Mouse (Mus musculus): ENCODE data around the gene Pnliprp2. TPM values are rescaled to one million over a fixed set of nuclear protein-coding genes. Genes with fewer than 3 reads are reported as not detected.
A peak's percentile ranks its signal among the peaks of the same experiment; 100 is the strongest.

Pnliprp2 gene
- polyA plus RNA-seq, 1 experiment from 2014 or later: 0.48 TPM

DNA sequence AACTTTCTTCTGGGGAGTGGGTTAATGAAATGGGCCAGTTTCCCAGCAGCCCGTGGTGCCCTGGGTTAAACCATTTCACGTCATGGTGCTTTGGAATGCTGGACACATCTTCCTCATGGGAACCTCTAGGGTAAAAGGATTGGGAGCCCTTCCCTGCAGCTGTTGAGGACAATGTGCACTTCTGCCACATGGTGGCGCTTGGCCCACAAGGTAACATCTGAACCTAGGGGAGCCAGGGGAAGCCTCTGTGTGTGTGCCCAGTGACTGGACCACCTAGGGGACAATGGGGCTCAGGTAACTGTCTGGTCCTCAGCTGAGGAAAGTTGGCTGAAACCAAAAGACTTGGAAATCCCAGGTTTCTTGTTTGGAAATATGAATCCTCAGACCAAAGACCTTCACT is 46.8 kb downstream of the Pnliprp2 start:
- Histone ChIP-seq H3K27me3 (no peaks in the 10 kb centered on the region), H3K4me2 (replicated peaks) (no peak overlapping the region), H3K9ac (replicated peaks) (no peak overlapping the region), H3K4me3 (no peak overlapping the region), H3K9me3 (no peaks in the 10 kb centered on the region), H3K36me3 (peaks cover 7% of the 10 kb centered on the region; the same call in 1 of the 2 replicates), H3K27ac (replicated peaks) (no peak overlapping the region), H3K4me1 (no peaks in the 10 kb centered on the region)
- WGBS: 3% methylated on average over 3 of the region's 3 CpGs
- peak; percentile 61; the same call in 1 of the 2 replicates for ATAC-seq (replicated peaks)

DNA sequence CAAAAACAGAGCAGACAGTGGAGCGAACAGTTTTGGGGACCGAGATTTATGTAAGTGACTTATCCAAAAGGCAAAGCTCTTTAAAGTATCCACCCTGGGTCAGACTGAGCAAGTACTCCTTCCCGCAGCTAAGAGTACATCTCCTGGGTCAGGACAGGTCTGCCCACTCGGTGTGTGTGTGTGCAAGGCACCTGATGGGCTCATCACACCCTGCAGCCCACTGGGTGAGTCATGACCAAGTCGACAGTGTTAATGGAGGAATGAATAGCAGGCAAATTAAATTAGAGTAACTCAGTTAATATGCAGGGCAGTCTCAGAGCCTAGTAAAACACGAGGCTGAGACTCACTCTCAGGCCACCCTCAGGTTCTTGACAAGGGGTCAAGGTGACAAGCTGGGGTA is 49.3 kb downstream of the Pnliprp2 start:
- 84% methylated on average over 6 of the region's 6 CpGs for WGBS
- H3K4me2 ChIP-seq (replicated peaks): no peak overlapping the region
- no peaks in the 10 kb centered on the region for H3K9me3 ChIP-seq
- H3K4me1 ChIP-seq: no peaks in the 10 kb centered on the region
- ATAC-seq (replicated peaks): no peak
- H3K9ac ChIP-seq (replicated peaks): no peak overlapping the region
- peaks cover under 1% of the 10 kb centered on the region; the same call in 1 of the 2 replicates for H3K36me3 ChIP-seq
- H3K27ac ChIP-seq (replicated peaks): no peak overlapping the region
- no peaks in the 10 kb centered on the region for H3K27me3 ChIP-seq
- H3K4me3 ChIP-seq: no peak overlapping the region

DNA sequence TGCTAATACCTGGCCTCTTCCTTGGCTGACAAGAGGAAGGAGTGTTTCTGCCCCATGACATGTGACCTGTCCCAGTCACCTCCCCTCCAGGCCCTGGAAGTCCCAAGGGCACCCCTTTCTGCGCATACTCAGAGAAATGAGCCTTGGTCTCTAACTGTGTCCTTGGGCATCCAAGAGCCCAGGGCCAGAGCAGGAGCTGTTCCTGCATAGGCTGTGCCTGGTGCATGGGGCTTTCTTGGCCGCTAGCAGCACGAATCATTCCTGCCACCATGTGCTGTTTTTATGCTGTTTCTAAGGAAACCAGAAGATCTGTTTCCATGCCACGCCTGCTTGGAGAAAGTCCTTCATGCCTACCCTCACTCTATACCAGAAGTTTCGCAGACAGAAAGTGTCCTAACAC is 51.0 kb downstream of the Pnliprp2 start:
- no peak overlapping the region for H3K9ac ChIP-seq (replicated peaks)
- 78% methylated on average over 5 of the region's 5 CpGs for WGBS
- H3K9me3 ChIP-seq: no peaks in the 10 kb centered on the region
- H3K27me3 ChIP-seq: no peaks in the 10 kb centered on the region
- no peaks in the 10 kb centered on the region for H3K36me3 ChIP-seq
- no peak for ATAC-seq (replicated peaks)
- no peak overlapping the region for H3K4me3 ChIP-seq
- H3K4me1 ChIP-seq: no peaks in the 10 kb centered on the region
- no peak overlapping the region for H3K27ac ChIP-seq (replicated peaks)
- H3K4me2 ChIP-seq (replicated peaks): no peak overlapping the region

DNA sequence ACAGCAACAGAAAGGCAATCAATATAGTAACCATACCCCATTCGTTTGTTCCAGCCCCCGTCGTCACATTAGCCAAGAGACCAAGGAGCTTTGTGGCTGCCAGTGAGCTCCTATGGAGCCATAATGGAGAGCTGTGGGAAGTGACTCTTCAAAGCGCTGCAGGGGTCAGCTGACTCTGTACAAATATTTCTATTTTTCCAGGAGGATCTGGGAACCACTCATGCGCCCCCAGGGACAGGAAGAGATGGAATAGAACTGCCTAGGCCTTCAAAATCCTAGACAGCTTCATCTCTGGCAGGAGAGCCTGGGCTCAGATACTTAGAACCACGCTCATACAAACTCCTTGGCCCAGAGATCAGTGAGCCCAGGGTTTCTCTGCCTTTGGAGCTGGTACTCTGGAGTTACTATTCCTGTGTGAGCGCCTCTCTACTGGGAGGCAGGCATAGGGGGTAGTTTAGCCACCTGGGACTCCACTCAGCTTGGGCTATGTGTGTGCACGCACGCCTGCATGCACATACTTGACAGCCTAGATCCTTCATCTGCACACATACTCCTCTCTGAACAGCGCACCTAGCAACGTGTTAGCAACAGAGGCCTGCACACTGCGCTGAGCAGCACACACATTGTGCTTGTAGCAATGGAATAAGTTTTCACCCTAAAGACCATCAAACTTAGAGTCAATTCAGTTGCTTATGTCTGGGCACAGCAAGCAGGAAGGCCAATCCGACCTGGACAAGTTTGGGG is 55.8 kb downstream of the Pnliprp2 start:
- H3K4me2 ChIP-seq (replicated peaks): no peak overlapping the region
- no peaks in the 10 kb centered on the region for H3K9me3 ChIP-seq
- no peak overlapping the region for H3K4me3 ChIP-seq
- no peaks in the 10 kb centered on the region for H3K36me3 ChIP-seq
- WGBS: 85% methylated on average over 13 of the region's 13 CpGs
- no peak overlapping the region for H3K27ac ChIP-seq (replicated peaks)
- no peak for ATAC-seq (replicated peaks)
- no peak overlapping the region for H3K9ac ChIP-seq (replicated peaks)
- no peaks in the 10 kb centered on the region for H3K4me1 ChIP-seq
- no peaks in the 10 kb centered on the region for H3K27me3 ChIP-seq

DNA sequence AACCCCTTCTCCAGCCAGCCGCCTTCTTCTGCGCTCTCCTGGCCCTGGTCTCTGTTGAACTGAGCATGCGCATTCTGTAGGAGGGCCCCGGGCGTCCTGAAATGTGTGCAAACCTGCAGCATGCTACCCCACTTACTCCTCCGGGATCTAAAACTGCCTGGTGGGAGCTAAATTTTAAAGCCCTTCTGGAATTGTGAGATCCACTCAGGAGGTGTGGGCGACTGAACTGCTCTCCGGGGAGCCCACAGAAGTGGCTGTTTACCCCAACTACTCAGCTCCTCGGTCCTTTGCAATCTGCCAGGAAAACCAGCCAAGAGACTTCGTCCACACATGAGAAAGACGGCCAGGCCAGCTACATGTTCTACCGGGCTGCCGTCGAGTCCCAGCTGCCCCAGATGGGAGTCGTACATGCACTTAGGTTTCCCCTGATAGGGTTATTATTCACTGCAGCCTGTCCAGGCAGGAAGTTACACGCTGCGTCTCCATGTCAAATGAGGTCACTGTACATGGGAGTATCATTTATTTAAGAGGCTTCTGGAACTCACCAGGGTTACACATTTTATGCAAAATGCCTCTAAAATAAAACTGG is 57.0 kb downstream of the Pnliprp2 start:
- Histone ChIP-seq H3K27ac (replicated peaks) (no peak overlapping the region), H3K9me3 (no peaks in the 10 kb centered on the region), H3K9ac (replicated peaks) (no peak overlapping the region), H3K36me3 (no peaks in the 10 kb centered on the region), H3K4me1 (no peaks in the 10 kb centered on the region), H3K4me2 (replicated peaks) (no peak overlapping the region), H3K4me3 (no peak overlapping the region), H3K27me3 (no peaks in the 10 kb centered on the region)
- no peak for ATAC-seq (replicated peaks)
- WGBS: 84% methylated on average over 17 of the region's 17 CpGs

DNA sequence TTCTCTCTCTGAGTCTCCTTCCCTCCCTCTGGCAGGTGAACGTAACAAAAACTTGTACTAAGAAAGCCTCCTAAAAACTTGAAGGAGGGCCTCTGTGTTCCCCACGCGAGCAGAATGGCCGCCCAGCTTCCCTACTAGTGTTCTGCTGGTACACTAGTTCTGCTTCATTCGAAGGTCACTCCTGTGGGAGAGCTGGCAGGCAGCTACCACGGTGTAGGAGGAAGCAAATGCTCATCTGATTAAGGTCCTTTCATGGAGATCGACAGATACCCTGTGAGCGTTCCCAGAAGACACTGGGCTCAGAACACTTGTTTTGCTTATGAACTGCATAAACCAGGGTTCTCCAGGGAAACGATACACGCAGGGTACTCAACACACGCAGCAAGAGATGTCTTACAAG is 57.9 kb downstream of the Pnliprp2 start:
- Histone ChIP-seq H3K9me3 (no peaks in the 10 kb centered on the region), H3K27me3 (no peaks in the 10 kb centered on the region), H3K4me1 (no peaks in the 10 kb centered on the region), H3K4me2 (replicated peaks) (no peak overlapping the region), H3K4me3 (no peak overlapping the region), H3K9ac (replicated peaks) (no peak overlapping the region), H3K36me3 (no peaks in the 10 kb centered on the region), H3K27ac (replicated peaks) (no peak overlapping the region)
- no peak for ATAC-seq (replicated peaks)
- WGBS: 87% methylated on average over 11 of the region's 11 CpGs

DNA sequence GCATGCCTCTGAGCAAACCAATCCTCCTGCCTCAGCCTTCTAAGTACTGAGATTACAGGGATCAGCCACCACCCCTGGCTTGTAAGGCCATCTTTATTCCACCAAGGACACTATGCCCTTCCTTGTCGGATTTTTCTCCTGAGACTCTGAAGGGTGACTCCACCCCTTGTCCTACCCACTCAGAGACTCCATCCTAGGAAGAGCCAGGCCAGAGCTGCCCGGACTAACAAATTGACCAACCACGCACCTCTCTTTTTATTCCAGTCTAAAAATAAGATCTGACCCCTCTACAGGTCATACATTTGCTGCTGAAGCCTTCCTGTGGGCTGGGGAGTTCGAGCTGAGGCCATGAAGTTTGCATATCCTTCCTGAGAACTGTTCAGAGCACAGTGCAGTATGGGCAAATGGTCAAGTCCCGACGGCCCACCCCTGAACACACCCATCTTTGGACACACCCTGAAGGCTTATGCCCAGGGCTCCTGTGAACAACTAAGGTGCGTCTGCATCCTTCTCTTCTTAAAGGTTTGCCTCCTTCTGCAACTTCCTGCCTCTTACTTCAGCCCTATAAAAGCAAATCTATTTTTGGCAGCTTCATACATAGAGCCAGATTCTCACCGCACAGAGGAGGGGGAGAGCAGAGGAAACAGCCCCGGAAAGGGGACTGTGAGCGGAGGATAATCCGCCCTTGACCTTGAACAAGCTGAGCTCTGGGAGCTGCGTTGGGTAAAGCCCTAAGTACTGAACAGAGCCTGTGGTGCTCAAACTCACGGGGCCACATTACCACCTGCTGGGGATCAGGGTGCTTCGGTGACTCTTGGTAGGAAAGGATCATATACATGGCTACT is 59.3 kb downstream of the Pnliprp2 start:
- H3K27me3 ChIP-seq: no peaks in the 10 kb centered on the region
- WGBS: 84% methylated on average over 14 of the region's 14 CpGs
- no peak overlapping the region for H3K27ac ChIP-seq (replicated peaks)
- H3K4me3 ChIP-seq: no peak overlapping the region
- no peaks in the 10 kb centered on the region for H3K9me3 ChIP-seq
- H3K36me3 ChIP-seq: no peaks in the 10 kb centered on the region
- H3K4me2 ChIP-seq (replicated peaks): no peak overlapping the region
- ATAC-seq (replicated peaks): no peak
- no peaks in the 10 kb centered on the region for H3K4me1 ChIP-seq
- H3K9ac ChIP-seq (replicated peaks): no peak overlapping the region

DNA sequence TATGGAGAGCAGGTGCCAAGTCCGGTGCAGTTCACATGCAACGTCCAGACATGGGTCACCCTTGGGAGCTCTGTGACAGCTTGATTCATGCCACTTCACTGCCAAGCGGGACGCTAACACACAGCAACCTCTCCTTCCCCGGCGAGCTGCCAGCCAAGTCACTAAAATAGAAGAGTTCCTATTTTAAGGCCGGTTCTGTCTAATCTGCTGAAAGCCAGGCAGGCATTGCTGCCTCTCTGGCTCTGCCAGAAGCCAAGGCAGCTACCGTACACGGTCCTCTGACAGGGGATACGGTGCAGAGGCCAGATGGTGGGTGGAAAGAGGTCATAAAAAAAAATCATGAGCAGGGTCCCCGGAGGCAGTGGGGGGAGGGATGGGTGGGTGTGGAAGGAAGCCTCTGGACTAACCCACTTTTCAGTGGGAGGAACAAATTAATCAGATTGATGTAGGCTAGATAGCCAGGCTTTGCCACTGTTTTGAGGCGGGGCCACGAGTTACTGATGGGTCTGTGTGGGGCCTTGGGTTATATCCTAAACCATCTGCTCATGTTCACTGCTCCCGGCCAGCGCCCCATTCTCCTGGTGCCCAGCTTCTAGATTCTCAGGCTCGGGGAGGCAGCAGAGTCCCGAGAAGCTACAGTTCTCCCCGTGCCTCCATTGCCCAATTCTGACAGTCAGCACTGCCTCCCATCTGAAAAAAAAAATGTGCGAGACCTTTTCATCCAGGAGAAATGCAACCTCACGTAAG is 63.1 kb downstream of the Pnliprp2 start:
- Histone ChIP-seq H3K4me2 (replicated peaks) (no peak overlapping the region), H3K9me3 (no peaks in the 10 kb centered on the region), H3K4me1 (no peaks in the 10 kb centered on the region), H3K27me3 (no peaks in the 10 kb centered on the region), H3K9ac (replicated peaks) (no peak overlapping the region), H3K36me3 (peaks cover 6% of the 10 kb centered on the region; the same call in 1 of the 2 replicates), H3K27ac (replicated peaks) (peak overlapping the region; percentile 12; the same call in 1 of the 2 replicates), H3K4me3 (no peak overlapping the region)
- ATAC-seq (replicated peaks): no peak; the same call in 1 of the 2 replicates
- WGBS: 80% methylated on average over 20 of the region's 20 CpGs

DNA sequence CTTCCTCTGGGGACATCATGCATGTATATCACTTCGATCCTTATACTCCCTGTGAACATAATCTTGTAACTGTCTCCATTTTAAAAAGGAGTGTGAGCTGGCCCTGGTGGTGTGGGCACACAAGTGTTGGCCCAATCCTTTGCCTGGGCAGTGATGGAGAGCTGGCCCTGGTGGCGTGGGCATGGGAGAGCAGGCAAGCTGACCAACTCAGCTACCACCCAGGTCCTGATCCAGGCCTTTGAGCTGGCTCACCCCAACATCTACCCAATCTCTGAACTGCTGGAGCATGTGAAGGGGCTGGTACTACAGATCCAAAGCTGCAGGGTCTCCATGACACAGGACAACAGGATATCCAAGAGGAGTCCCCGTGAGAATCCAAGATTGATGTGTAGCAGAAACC is 63.8 kb downstream of the Pnliprp2 start:
- no peaks in the 10 kb centered on the region for H3K4me1 ChIP-seq
- peaks cover 6% of the 10 kb centered on the region; the same call in 1 of the 2 replicates for H3K36me3 ChIP-seq
- H3K27ac ChIP-seq (replicated peaks): peak overlapping the region; percentile 12; the same call in 1 of the 2 replicates
- H3K27me3 ChIP-seq: no peaks in the 10 kb centered on the region
- no peak overlapping the region for H3K4me2 ChIP-seq (replicated peaks)
- H3K9me3 ChIP-seq: no peaks in the 10 kb centered on the region
- 91% methylated on average over 3 of the region's 3 CpGs for WGBS
- H3K4me3 ChIP-seq: no peak overlapping the region
- no peak for ATAC-seq (replicated peaks)
- H3K9ac ChIP-seq (replicated peaks): no peak overlapping the region

DNA sequence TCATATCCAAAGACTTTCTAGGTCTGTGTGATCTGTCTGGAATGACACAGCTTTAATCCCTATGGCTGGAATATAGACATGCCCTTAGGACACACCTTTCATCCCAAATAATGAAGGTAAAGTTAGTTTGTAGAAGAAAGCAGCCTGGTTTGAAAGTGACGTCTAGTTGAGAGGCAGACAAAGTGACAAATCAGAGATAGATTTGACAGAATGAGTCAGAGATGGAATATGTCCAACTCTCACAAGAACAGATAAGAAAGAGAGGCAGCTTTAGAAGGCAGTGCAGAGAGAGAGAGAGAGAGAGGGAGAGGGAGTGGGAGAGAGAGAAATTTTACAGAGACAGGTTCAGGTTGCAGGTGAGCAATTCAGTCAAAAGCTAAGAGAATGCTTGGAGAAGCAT is 64.8 kb downstream of the Pnliprp2 start:
- WGBS: 65% methylated on average over 1 of the region's 1 CpGs
- Histone ChIP-seq H3K4me1 (peaks cover 5% of the 10 kb centered on the region), H3K9ac (replicated peaks) (no peak overlapping the region)

More for the DNA sequence above, 64.8 kb downstream of the Pnliprp2 start:
- ATAC-seq (replicated peaks): no peak
- Histone ChIP-seq H3K36me3 (peaks cover 6% of the 10 kb centered on the region; the same call in 1 of the 2 replicates), H3K9me3 (no peaks in the 10 kb centered on the region), H3K27me3 (no peaks in the 10 kb centered on the region), H3K27ac (replicated peaks) (no peak overlapping the region), H3K4me3 (no peak overlapping the region), H3K4me2 (replicated peaks) (no peak overlapping the region)

Data from forebrain, embryonic 15.5 days (tissue).